Mouse (Mus musculus): ENCODE results near the gene Sh3pxd2a.
"Not testable (repeated sequence)": the region's sequence is repeated elsewhere in the genome, so short reads cannot be mapped to it uniquely, and the experiment has no call there.

Gene Sh3pxd2a

GRCm38 (mm10) chr19:47407332-47407731, 56.9 kb downstream of the Sh3pxd2a start:
- DNase-seq (ENCODE audit: low spot score): no peak

- no peak for DNase-seq (ENCODE audit: low spot score)
Observed at GRCm38 (mm10) chr19:47406524-47406923, 57.7 kb downstream of the Sh3pxd2a start.

GRCm38 (mm10) chr19:47405548-47405947, 58.7 kb downstream of the Sh3pxd2a start:
- no peak for DNase-seq (ENCODE audit: low spot score)

GRCm38 (mm10) chr19:47403391-47404379, 60.5 kb downstream of the Sh3pxd2a start:
- DNase-seq (ENCODE audit: low spot score): no peak

- peak; percentile 78 for DNase-seq (ENCODE audit: low spot score)
Observed at GRCm38 (mm10) chr19:47402976-47403375, 61.2 kb downstream of the Sh3pxd2a start.

- no peak for DNase-seq (ENCODE audit: low spot score)
Observed at GRCm38 (mm10) chr19:47402544-47402943, 61.7 kb downstream of the Sh3pxd2a start.

- DNase-seq (ENCODE audit: low spot score): no peak
Observed at GRCm38 (mm10) chr19:47399709-47400108, 64.5 kb downstream of the Sh3pxd2a start.

- DNase-seq (ENCODE audit: low spot score): no peak
Observed at GRCm38 (mm10) chr19:47399029-47399428, 65.2 kb downstream of the Sh3pxd2a start.

GRCm38 (mm10) chr19:47397882-47398671, 66.1 kb downstream of the Sh3pxd2a start:
- no peak for DNase-seq (ENCODE audit: low spot score)

- no peak for DNase-seq (ENCODE audit: low spot score)
Observed at GRCm38 (mm10) chr19:47395338-47395737, 68.9 kb downstream of the Sh3pxd2a start.

GRCm38 (mm10) chr19:47394781-47395180, 69.4 kb downstream of the Sh3pxd2a start:
- not testable (repeated sequence) for DNase-seq (ENCODE audit: low spot score)

GRCm38 (mm10) chr19:47390878-47391277, 73.3 kb downstream of the Sh3pxd2a start:
- no peak for DNase-seq (ENCODE audit: low spot score)

- no peak for DNase-seq (ENCODE audit: low spot score)
Observed at GRCm38 (mm10) chr19:47387887-47388286, 76.3 kb downstream of the Sh3pxd2a start.

- DNase-seq (ENCODE audit: low spot score): no peak
Observed at GRCm38 (mm10) chr19:47387395-47387794, 76.8 kb downstream of the Sh3pxd2a start.

GRCm38 (mm10) chr19:47385971-47386370, 78.2 kb downstream of the Sh3pxd2a start:
- no peak for DNase-seq (ENCODE audit: low spot score)

GRCm38 (mm10) chr19:47384639-47385038, 79.6 kb downstream of the Sh3pxd2a start:
- no peak for DNase-seq (ENCODE audit: low spot score)

GRCm38 (mm10) chr19:47384036-47384435, 80.2 kb downstream of the Sh3pxd2a start:
- no peak for DNase-seq (ENCODE audit: low spot score)

GRCm38 (mm10) chr19:47382268-47382667, 81.9 kb downstream of the Sh3pxd2a start:
- DNase-seq (ENCODE audit: low spot score): no peak

GRCm38 (mm10) chr19:47381011-47381410, 83.2 kb downstream of the Sh3pxd2a start:
- DNase-seq (ENCODE audit: low spot score): no peak

- DNase-seq (ENCODE audit: low spot score): peak; percentile 26
Observed at GRCm38 (mm10) chr19:47379141-47379540, 85.1 kb downstream of the Sh3pxd2a start.

GRCm38 (mm10) chr19:47374916-47375573, 89.2 kb downstream of the Sh3pxd2a start:
- DNase-seq (ENCODE audit: low spot score): no peak

- DNase-seq (ENCODE audit: low spot score): peak; percentile 49
Observed at GRCm38 (mm10) chr19:47374440-47374839, 89.8 kb downstream of the Sh3pxd2a start.

All from embryo, embryonic 10 days (tissue).